Mouse (Mus musculus) G1E (cell line): Measurements from ENCODE around the gene Fam171a2.

Source experiments
- CTCF ChIP-seq: IDR thresholded peaks from 2 replicates; pipeline ENCODE4 v1.5.1; 2012; ENCODE audit warnings: low read depth, low read length, inconsistent platforms, mixed read lengths
- GATA1 ChIP-seq: IDR thresholded peaks from 2 replicates; pipeline ENCODE4 v1.6.1; 2012; ENCODE audit warnings: borderline replicate concordance, low read length, inconsistent platforms, mixed read lengths
- POLR2AphosphoS5 ChIP-seq: IDR thresholded peaks from 2 replicates; pipeline ENCODE4 v1.6.1; 2012; ENCODE audit warnings: low read depth, low read length, inconsistent platforms; ENCODE audit not compliant: insufficient replicate concordance
- TAL1 ChIP-seq: conservative IDR thresholded peaks from 2 replicates; pipeline ENCODE4 v1.6.1; 2012; ENCODE audit warnings: low read depth, low read length, inconsistent platforms, mixed read lengths

- TF ChIP-seq GATA1 (no peak), TAL1 (no peak), CTCF (no peak), POLR2AphosphoS5 (no peak)
These were observed 1.8 kb upstream of the Fam171a2 start for GRCm38 (mm10) chr11:102449043-102450008.
